Mouse (Mus musculus): ENCODE results near the gene Tmub1.

DNA sequence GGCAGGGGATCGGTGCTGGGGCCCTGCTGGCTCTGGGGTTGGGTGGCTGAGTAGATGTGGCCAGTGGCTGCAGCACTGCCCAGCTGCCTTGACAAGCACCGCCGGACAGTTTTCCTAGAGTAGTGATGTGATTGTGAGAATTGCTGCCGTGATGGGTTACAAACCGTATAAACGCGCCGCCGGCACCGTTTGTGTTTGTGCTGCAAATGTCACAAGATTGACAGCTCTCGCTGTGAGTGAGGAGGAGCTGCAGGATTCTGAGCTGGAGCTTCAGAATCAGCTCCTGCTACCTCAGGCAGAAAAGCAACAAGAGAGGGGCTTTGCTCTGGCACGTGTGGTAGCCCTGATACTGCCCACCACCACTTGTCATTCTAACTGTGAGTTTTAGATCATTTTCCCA is 19.1 kb upstream of the Tmub1 start:
- TF ChIP-seq CTCF (IDR thresholded peaks at IDR 0.05; ENCODE audit: insufficient read depth, low read length) (no peak), POLR2A (IDR thresholded peaks at IDR 0.05; ENCODE audit: borderline replicate concordance, extremely low read depth, low read depth, low read length) (no peak)

All from lung, adult 2 months (tissue).